Mouse (Mus musculus) megakaryocyte-erythroid progenitor cell, adult 5-6 weeks (primary cell): ENCODE results near the gene 2010315B03Rik. TPM values are rescaled to one million over a fixed set of nuclear protein-coding genes. Genes with fewer than 3 reads are reported as not detected.

Experiments
- total RNA-seq, 2 experiments: library from RNA; stranded (forward) in 1 of 2; stranded (reverse) in 1 of 2; fragments of 200-1000, 215-1000 nt in 1 of 2; fragments of >200 nt in 1 of 2; fragmentation: Nextera tagmentation in 1 of 2; gene quantifications; 2 replicates each; pipeline ENCODE4 v1.2.3; 2014 to 2017

2010315B03Rik gene
- total RNA-seq, 2 experiments from 2014 or later: 11.7 to 18.4 TPM

Other genes starting within 250 kb of the 2010315B03Rik start
- 0.37 and 1.3 TPM in 2 replicates for gene Ccr2, start 210.7 kb downstream of the 2010315B03Rik start, total RNA-seq (2014; fragmentation: Nextera tagmentation)
- gene Ccr2, start 210.7 kb downstream of the 2010315B03Rik start, total RNA-seq (2017): 6.9 and 23.4 TPM in 2 replicates
- not detected in 2 replicates for gene Ccr5, start 191.2 kb downstream of the 2010315B03Rik start, total RNA-seq (2014; fragmentation: Nextera tagmentation)
- 0.27 and 5.4 TPM in 2 replicates for gene Ccr5, start 191.2 kb downstream of the 2010315B03Rik start, total RNA-seq (2017)
- gene Ppp2r3d, start 164.2 kb upstream of the 2010315B03Rik start, total RNA-seq (2014; fragmentation: Nextera tagmentation): 46.3 and 63.5 TPM in 2 replicates
- gene Ppp2r3d, start 164.2 kb upstream of the 2010315B03Rik start, total RNA-seq (2017): 9.3 and 9.6 TPM in 2 replicates
- not detected in 2 replicates for gene Gm21836, start 181.1 kb upstream of the 2010315B03Rik start, total RNA-seq (2014; fragmentation: Nextera tagmentation)
- gene Gm21836, start 181.1 kb upstream of the 2010315B03Rik start, total RNA-seq (2017): not detected in 2 replicates